Comparison of ENCODE assay signal across 20 mouse cellular contexts in the genomic region with DNA sequence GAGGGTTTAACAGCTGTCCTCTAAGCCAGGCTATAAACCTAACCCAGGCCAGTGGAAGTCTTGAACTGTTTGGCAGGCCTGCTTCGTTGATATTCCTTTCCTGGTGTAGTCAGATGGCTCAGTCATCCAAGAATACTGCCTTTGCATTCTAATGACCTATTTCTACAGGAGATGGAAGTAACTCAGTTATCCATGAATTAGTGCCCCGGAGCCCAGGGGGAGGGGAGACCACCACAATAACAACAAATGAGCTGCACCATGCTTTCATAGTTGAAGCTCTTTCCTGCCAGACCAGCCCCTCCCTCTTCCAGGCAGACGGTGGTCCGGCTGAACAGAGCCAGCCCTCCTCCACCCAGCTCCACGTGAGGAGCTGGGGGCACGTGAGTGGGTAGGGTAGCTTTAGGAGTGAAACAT. TPM values are rescaled to one million over a fixed set of nuclear protein-coding genes. Genes with fewer than 3 reads are reported as not detected.
DNase-seq lines count a peak whose midpoint lies in the region; ATAC-seq lines count a peak whose summit lies in the region.
"Had no signal": no experiment of that assay in that cellular context is flagged by ENCODE, and none has a peak within 500 bp of the region (broad histone marks: within the 10 kb centered on the region; RNA-seq: fewer than 3 reads in every experiment).

No protein-coding gene starts in this region.

- H3K9ac ChIP-seq in forebrain, embryonic 12.5 days = no peak overlapping the region
- no peak overlapping the region for H3K9ac ChIP-seq in hindbrain, embryonic 12.5 days
- H3K9ac ChIP-seq in midbrain, embryonic 15.5 days = no peak overlapping the region
- H3K9ac ChIP-seq in intestine, embryonic 15.5 days = no peak overlapping the region
- H3K9ac ChIP-seq: limb, embryonic 12.5 days; liver, embryonic 13.5 days; lung, embryonic 15.5 days had no signal

- ATAC-seq in forebrain, embryonic 12.5 days (ENCODE audit: low FRiP score) = peak; percentile 81
- ATAC-seq in hindbrain, embryonic 12.5 days (ENCODE audit: low FRiP score) = peak; percentile 85
- ATAC-seq in midbrain, embryonic 15.5 days (replicated peaks) = 0 out of 2 replicates have a peak, but pooled peaks have one; percentile 24
- no peak; the same call in 1 of the 2 replicates for ATAC-seq in intestine, embryonic 15.5 days

- DNase-seq in forebrain, embryonic 10.5 days (ENCODE audit: extremely low spot score, low spot score) = no peak
- DNase-seq in layer of hippocampus, adult 18-20 months (ENCODE audit: low spot score in 2 of 2) = no peak
- DNase-seq in right cerebral cortex, postnatal 25 days = no peak
- DNase-seq: cerebellum, postnatal 25 days; gastrocnemius, postnatal 36 days; heart, postnatal 36 days; kidney, adult 11 months; kidney, postnatal 14 days; liver, embryonic 13.5 days; right cerebral cortex, postnatal 4 days; thymus, postnatal 36 days had no signal

- H3K4me1 ChIP-seq in forebrain, embryonic 10.5 days = peaks cover 16% of the 10 kb centered on the region
- H3K4me1 ChIP-seq in forebrain, embryonic 12.5 days = peaks cover 16% of the 10 kb centered on the region
- H3K4me1 ChIP-seq in hindbrain, embryonic 12.5 days = peaks cover 8% of the 10 kb centered on the region; the same call in 1 of the 2 replicates
- peaks cover 3% of the 10 kb centered on the region; the same call in 1 of the 2 replicates for H3K4me1 ChIP-seq in midbrain, embryonic 15.5 days
- no peaks in the 10 kb centered on the region for H3K4me1 ChIP-seq in intestine, embryonic 15.5 days (replicated peaks)
- H3K4me1 ChIP-seq: limb, embryonic 12.5 days; liver, embryonic 13.5 days; lung, embryonic 15.5 days had no signal

- H3K4me2 ChIP-seq in forebrain, embryonic 12.5 days = no peak overlapping the region
- H3K4me2 ChIP-seq in hindbrain, embryonic 12.5 days (replicated peaks) = no peak overlapping the region
- no peak overlapping the region for H3K4me2 ChIP-seq in midbrain, embryonic 15.5 days
- no peak overlapping the region for H3K4me2 ChIP-seq in intestine, embryonic 15.5 days (replicated peaks)
- H3K4me2 ChIP-seq: heart, embryonic 11.5 days; limb, embryonic 12.5 days; liver, embryonic 13.5 days; lung, embryonic 15.5 days had no signal

- no peaks in the 10 kb centered on the region for H3K27me3 ChIP-seq in forebrain, embryonic 10.5 days (ENCODE audit: poor library complexity, severe bottlenecking)
- H3K27me3 ChIP-seq in forebrain, embryonic 12.5 days = no peaks in the 10 kb centered on the region
- H3K27me3 ChIP-seq in hindbrain, embryonic 12.5 days = no peaks in the 10 kb centered on the region
- H3K27me3 ChIP-seq in midbrain, embryonic 15.5 days (replicated peaks) = no peaks in the 10 kb centered on the region
- H3K27me3 ChIP-seq in intestine, embryonic 15.5 days (replicated peaks) = no peaks in the 10 kb centered on the region
- H3K27me3 ChIP-seq: limb, embryonic 12.5 days; liver, embryonic 13.5 days; lung, embryonic 15.5 days had no signal

- 83% methylated on average over 6 of the region's 6 CpGs for WGBS in forebrain, embryonic 10.5 days
- WGBS in forebrain, embryonic 12.5 days = 27% methylated on average over 6 of the region's 6 CpGs
- 40% methylated on average over 6 of the region's 6 CpGs for WGBS in hindbrain, embryonic 12.5 days
- 28% methylated on average over 6 of the region's 6 CpGs for WGBS in midbrain, embryonic 15.5 days
- 73% methylated on average over 6 of the region's 6 CpGs for WGBS in intestine, embryonic 15.5 days

- H3K9me3 ChIP-seq in forebrain, embryonic 10.5 days = no peaks in the 10 kb centered on the region
- H3K9me3 ChIP-seq in forebrain, embryonic 12.5 days = no peaks in the 10 kb centered on the region
- H3K9me3 ChIP-seq in hindbrain, embryonic 12.5 days (replicated peaks) = no peaks in the 10 kb centered on the region
- H3K9me3 ChIP-seq in midbrain, embryonic 15.5 days = no peaks in the 10 kb centered on the region
- H3K9me3 ChIP-seq in intestine, embryonic 15.5 days = no peaks in the 10 kb centered on the region
- H3K9me3 ChIP-seq: limb, embryonic 12.5 days; liver, embryonic 13.5 days; lung, embryonic 15.5 days had no signal

- no peak overlapping the region for H3K4me3 ChIP-seq in forebrain, embryonic 10.5 days
- no peak overlapping the region for H3K4me3 ChIP-seq in forebrain, embryonic 12.5 days (replicated peaks)
- no peak overlapping the region for H3K4me3 ChIP-seq in hindbrain, embryonic 12.5 days
- no peak overlapping the region for H3K4me3 ChIP-seq in midbrain, embryonic 15.5 days
- H3K4me3 ChIP-seq in intestine, embryonic 15.5 days (replicated peaks) = no peak overlapping the region
- H3K4me3 ChIP-seq: erythroblast, embryonic 14.5 days; limb, embryonic 12.5 days; liver, embryonic 13.5 days; lung, embryonic 15.5 days had no signal

- peak overlapping the region; percentile 62 for H3K27ac ChIP-seq in forebrain, embryonic 10.5 days
- H3K27ac ChIP-seq in forebrain, embryonic 12.5 days = 0 out of 2 replicates have a peak overlapping the region, but pooled peaks have one; percentile 26
- peak overlapping the region; percentile 44; the same call in 1 of the 2 replicates for H3K27ac ChIP-seq in hindbrain, embryonic 12.5 days
- H3K27ac ChIP-seq in midbrain, embryonic 15.5 days = no peak overlapping the region
- no peak overlapping the region for H3K27ac ChIP-seq in intestine, embryonic 15.5 days
- H3K27ac ChIP-seq: limb, embryonic 12.5 days; liver, embryonic 13.5 days; lung, embryonic 15.5 days had no signal

- no peaks in the 10 kb centered on the region for H3K36me3 ChIP-seq in forebrain, embryonic 10.5 days (replicated peaks)
- H3K36me3 ChIP-seq in forebrain, embryonic 12.5 days (replicated peaks) = no peaks in the 10 kb centered on the region; the same call in 1 of the 2 replicates
- no peaks in the 10 kb centered on the region for H3K36me3 ChIP-seq in hindbrain, embryonic 12.5 days
- H3K36me3 ChIP-seq in midbrain, embryonic 15.5 days (replicated peaks) = 0 out of 2 replicates have a peak, but pooled peaks cover 4% of the 10 kb centered on the region
- no peaks in the 10 kb centered on the region for H3K36me3 ChIP-seq in intestine, embryonic 15.5 days
- H3K36me3 ChIP-seq: limb, embryonic 12.5 days; liver, embryonic 13.5 days; lung, embryonic 15.5 days had no signal

RNA-seq across cellular contexts. Expression of a gene that starts 33.4 kb away (rescaled TPM):
- polyA plus RNA-seq in forebrain, embryonic 10.5 days (2016; fragmentation: Nextera tagmentation; extraction: Ambion mirVana) = not detected in 2 replicates
- polyA plus RNA-seq in forebrain, embryonic 12.5 days (2016; fragmentation: Nextera tagmentation; extraction: Ambion mirVana) = 0.41 TPM in 1 of 2 replicates, not detected in the other
- polyA plus RNA-seq in hindbrain, embryonic 12.5 days (2016; fragmentation: Nextera tagmentation; extraction: Ambion mirVana) = 0.27 TPM in 1 of 2 replicates, not detected in the other
- polyA plus RNA-seq in midbrain, embryonic 15.5 days (2015; fragmentation: Nextera tagmentation; extraction: Ambion mirVana) = 0.30 TPM in 1 of 2 replicates, not detected in the other
- total RNA-seq in layer of hippocampus, adult 18-20 months (2021) = not detected
- not detected in 2 replicates for polyA plus RNA-seq in intestine, embryonic 15.5 days (2015; fragmentation: Nextera tagmentation; extraction: Ambion mirVana)
- total RNA-seq: ES-E14; gastrocnemius, postnatal 36 days; heart, postnatal 36 days had no signal
- polyA plus RNA-seq: erythroblast, embryonic 14.5 days; heart, embryonic 11.5 days; limb, embryonic 12.5 days; liver, embryonic 13.5 days; lung, embryonic 15.5 days had no signal

RNA-seq across cellular contexts. Expression of a gene that starts 44.6 kb away (rescaled TPM):
- polyA plus RNA-seq in forebrain, embryonic 10.5 days (2016; fragmentation: Nextera tagmentation; extraction: Ambion mirVana) = 4.3 and 4.5 TPM in 2 replicates
- polyA plus RNA-seq in forebrain, embryonic 12.5 days (2016; fragmentation: Nextera tagmentation; extraction: Ambion mirVana) = 13.5 and 18.2 TPM in 2 replicates
- 11.8 and 12.4 TPM in 2 replicates for polyA plus RNA-seq in hindbrain, embryonic 12.5 days (2016; fragmentation: Nextera tagmentation; extraction: Ambion mirVana)
- polyA plus RNA-seq in midbrain, embryonic 15.5 days (2015; fragmentation: Nextera tagmentation; extraction: Ambion mirVana) = 49.0 and 50.7 TPM in 2 replicates
- 10 to 100 TPM; 13.6 to 13.9 TPM for total RNA-seq in layer of hippocampus, adult 18-20 months (2021)
- 4.5 and 4.6 TPM in 2 replicates for polyA plus RNA-seq in intestine, embryonic 15.5 days (2015; fragmentation: Nextera tagmentation; extraction: Ambion mirVana)
- polyA plus RNA-seq: erythroblast, embryonic 14.5 days had no signal

Comparison
In these comparisons a context has a peak if more than half of its experiments do, and no peak if none do; other contexts are left out.
1. H3K27ac ChIP-seq: peak in forebrain, embryonic 10.5 days (single experiment), forebrain, embryonic 12.5 days (single experiment) and hindbrain, embryonic 12.5 days (single experiment); none in midbrain, embryonic 15.5 days (single experiment) and intestine, embryonic 15.5 days (single experiment).